ENCODE assay signal across 17 mouse cellular contexts in the genomic region with DNA sequence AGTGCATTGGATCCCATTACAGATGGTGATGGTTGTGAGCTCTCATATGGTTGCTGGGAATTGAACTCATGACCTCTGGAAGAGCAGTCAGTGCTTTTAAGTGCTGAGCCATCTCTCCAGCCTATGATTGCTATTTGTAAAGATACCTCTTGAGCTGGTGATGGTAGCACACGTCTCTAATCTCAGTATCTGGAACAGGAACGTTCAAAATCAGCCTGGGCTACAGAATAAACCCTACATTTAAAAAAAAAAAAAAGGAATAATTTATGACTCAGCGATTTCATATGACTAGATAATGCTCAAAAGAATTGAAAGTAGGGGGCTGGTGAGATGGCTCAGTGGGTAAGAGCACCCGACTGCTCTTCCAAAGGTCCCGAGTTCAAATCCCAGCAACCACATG. TPM values are rescaled to one million over a fixed set of nuclear protein-coding genes. Genes with fewer than 3 reads are reported as not detected.
"Had no signal": no experiment of that assay in that cellular context is flagged by ENCODE, and none has a peak within 500 bp of the region (broad histone marks: within the 10 kb centered on the region; RNA-seq: fewer than 3 reads in every experiment).

No protein-coding gene starts in this region.

- DNase-seq: kidney, adult 2 months; kidney, postnatal 25 days; layer of hippocampus, adult 9-11 months; liver; liver, embryonic 13.5 days; lung, postnatal 10 days; midbrain, embryonic 14.5 days; thymus, adult 2 months; thymus, postnatal 14 days; thymus, postnatal 4 days had no signal

- H3K9me3 ChIP-seq: limb, embryonic 10.5 days; limb, embryonic 13.5 days; liver, embryonic 13.5 days; lung, embryonic 15.5 days had no signal

- H3K27ac ChIP-seq: kidney, postnatal 0 days; layer of hippocampus, adult 2 months; limb, embryonic 10.5 days; limb, embryonic 13.5 days; liver, embryonic 13.5 days; lung, embryonic 15.5 days; stomach, postnatal 0 days had no signal

- H3K27me3 ChIP-seq: limb, embryonic 13.5 days; liver, embryonic 13.5 days; lung, embryonic 15.5 days had no signal

- H3K4me3 ChIP-seq: layer of hippocampus, adult 2 months; limb, embryonic 10.5 days; limb, embryonic 13.5 days; liver, embryonic 13.5 days; lung, embryonic 15.5 days had no signal

- H3K4me1 ChIP-seq: limb, embryonic 13.5 days had no signal

- H3K9ac ChIP-seq: limb, embryonic 13.5 days; liver, embryonic 13.5 days; lung, embryonic 15.5 days had no signal

- H3K36me3 ChIP-seq: limb, embryonic 10.5 days; limb, embryonic 13.5 days; liver, embryonic 13.5 days; lung, embryonic 15.5 days had no signal

RNA-seq across cellular contexts. Expression of a gene that starts 46.2 kb away (rescaled TPM):
- total RNA-seq: megakaryocyte-erythroid progenitor cell, adult 5-6 weeks had no signal
